Comparison of ENCODE assay signal across 8 mouse cellular contexts in genomic region chr15:85583504-85583903, GRCm38 (mm10). TPM values are rescaled to one million over a fixed set of nuclear protein-coding genes. Genes with fewer than 3 reads are reported as not detected.
A peak's percentile ranks its signal among the peaks of the same experiment; 100 is the strongest.
DNase-seq lines count a peak whose midpoint lies in the region; ATAC-seq and TF ChIP-seq lines count a peak whose summit lies in the region.

No protein-coding gene starts in this region.

- H3K36me3 ChIP-seq in kidney, embryonic 14.5 days (ENCODE audit: control insufficient read depth, insufficient read depth, low read length): no peaks in the 10 kb centered on the region
- H3K36me3 ChIP-seq in neural tube, embryonic 15.5 days: no peaks in the 10 kb centered on the region

- H3K27me3 ChIP-seq in kidney, embryonic 14.5 days (ENCODE audit: control insufficient read depth, insufficient read depth, low read length): peaks cover 45% of the 10 kb centered on the region
- peaks cover 42% of the 10 kb centered on the region for H3K27me3 ChIP-seq in neural tube, embryonic 15.5 days (replicated peaks)

- no peaks in the 10 kb centered on the region for H3K9me3 ChIP-seq in kidney, embryonic 14.5 days (ENCODE audit: control insufficient read depth, low read length)
- no peaks in the 10 kb centered on the region for H3K9me3 ChIP-seq in neural tube, embryonic 15.5 days (replicated peaks)

- no peak overlapping the region for H3K4me2 ChIP-seq in kidney, embryonic 14.5 days (replicated peaks; ENCODE audit: low read depth, low read length)
- H3K4me2 ChIP-seq in neural tube, embryonic 15.5 days: no peak overlapping the region

- intact Hi-C loops in gastrocnemius, postnatal 14 days (cut with DNase I; ENCODE audit: low total_unique reads): loop anchor here (1.0 to 10.0 kb wide), 4 partner anchors 103 to 429 kb away; no protein-coding TSS in a partner anchor

- no peak overlapping the region for H3K27ac ChIP-seq in kidney, embryonic 14.5 days (ENCODE audit: low read depth, low read length)
- H3K27ac ChIP-seq in neural tube, embryonic 15.5 days (replicated peaks): no peak overlapping the region

- H3K9ac ChIP-seq in kidney, embryonic 14.5 days (ENCODE audit: low read depth, low read length): no peak overlapping the region
- H3K9ac ChIP-seq in neural tube, embryonic 15.5 days (replicated peaks): no peak overlapping the region

- WGBS in kidney, embryonic 14.5 days: 3% methylated on average over 11 of the region's 11 CpGs
- 8% methylated on average over 11 of the region's 11 CpGs for WGBS in lung, adult 2 months
- 2% methylated on average over 11 of the region's 11 CpGs for WGBS in neural tube, embryonic 15.5 days

- peak; percentile 77 for TF ChIP-seq CTCF in lung, adult 2 months (IDR thresholded peaks at IDR 0.05; ENCODE audit: insufficient read depth, low read length)

- peak; percentile 53 for ATAC-seq in kidney, embryonic 14.5 days (ENCODE audit: low FRiP score, low TSS enrichment)
- peak; percentile 84 for ATAC-seq in neural tube, embryonic 15.5 days (ENCODE audit: low FRiP score)

- DNase-seq in CD4-positive helper T cell, adult 2 months (ENCODE audit: low read depth, low spot score): peak; percentile 52
- DNase-seq in adrenal gland, adult 2 months: peak; percentile 72
- DNase-seq in embryo, embryonic 10 days (ENCODE audit: low spot score): peak; percentile 87
- peak; percentile 69 for DNase-seq in gastrocnemius, postnatal 14 days
- DNase-seq in lung, adult 2 months: peak; percentile 51
- DNase-seq in thymus, postnatal 36 days: peak; percentile 69 to 76

- H3K4me1 ChIP-seq in kidney, embryonic 14.5 days (ENCODE audit: control insufficient read depth, insufficient read depth, low read length): peaks cover 14% of the 10 kb centered on the region; the same call in 1 of the 2 replicates
- H3K4me1 ChIP-seq in lung, adult 2 months (ENCODE audit: control insufficient read depth, insufficient read depth, low read length): no peaks in the 10 kb centered on the region
- H3K4me1 ChIP-seq in neural tube, embryonic 15.5 days: peaks cover 38% of the 10 kb centered on the region

- TF ChIP-seq POLR2A in lung, adult 2 months (IDR thresholded peaks at IDR 0.05; ENCODE audit: borderline replicate concordance, extremely low read depth, low read depth, low read length): no peak

- H3K4me3 ChIP-seq in kidney, embryonic 14.5 days (ENCODE audit: low read length): no peak overlapping the region
- H3K4me3 ChIP-seq in lung, adult 2 months (replicated peaks; ENCODE audit: extremely low read depth, low read depth, low read length): no peak overlapping the region
- no peak overlapping the region for H3K4me3 ChIP-seq in neural tube, embryonic 15.5 days (replicated peaks)

RNA-seq across cellular contexts. Expression of gene Wnt7b, which starts 1.2 kb away (rescaled TPM):
- 1 to 10 TPM in 1 of 2 experiments, under 1 TPM in 1; 0.86 to 1.2 TPM for total RNA-seq in adrenal gland, adult 2 months (2021)
- 1.0 and 1.1 TPM in 2 replicates for polyA plus RNA-seq in adrenal gland, adult 2 months (2012; rRNA removed)
- under 1 TPM; 0.09 to 0.12 TPM for total RNA-seq in gastrocnemius, postnatal 14 days (2021)
- polyA plus RNA-seq in kidney, embryonic 14.5 days (2014; fragmentation: Nextera tagmentation; extraction: Ambion mirVana): 10.8 and 15.1 TPM in 2 replicates
- 7.0 and 13.2 TPM in 2 replicates for polyA plus RNA-seq in lung, adult 2 months (2012; rRNA removed)
- 16.6 and 20.2 TPM in 2 replicates for polyA plus RNA-seq in neural tube, embryonic 15.5 days (2015; fragmentation: Nextera tagmentation; extraction: Ambion mirVana)
